Mouse (Mus musculus): Measurements from ENCODE around the gene Gabpa.

DNA sequence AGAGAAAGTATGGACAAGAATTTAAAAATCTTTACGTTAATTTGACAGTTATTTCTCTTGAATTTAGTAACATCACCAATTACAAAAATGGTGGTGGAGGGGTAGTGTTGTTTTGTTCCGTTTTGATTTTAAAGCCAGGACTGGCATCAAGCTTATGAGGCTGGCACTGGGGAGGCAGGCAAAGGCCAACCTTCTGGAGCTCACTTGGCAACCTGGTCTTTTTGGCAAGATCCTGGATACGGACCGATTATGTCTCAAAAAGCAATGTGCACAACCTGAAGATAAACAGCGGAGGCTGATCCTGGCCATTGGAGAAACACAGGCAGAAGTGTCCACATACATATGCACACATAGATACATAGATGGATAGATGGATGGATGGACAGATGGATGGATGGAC lies 2.0 kb upstream of the Gabpa start:
- TF ChIP-seq EP300 (IDR thresholded peaks at IDR 0.05; ENCODE audit: insufficient read depth, low read depth, low read length) (no peak), CTCF (IDR thresholded peaks at IDR 0.05) (no peak), POLR2A (IDR thresholded peaks at IDR 0.05; ENCODE audit: insufficient read depth, low read depth, low read length) (no peak)
